Mouse (Mus musculus) granulocyte monocyte progenitor cell, adult 5-6 weeks (primary cell): Measurements from ENCODE around the gene Arhgap44. TPM values are rescaled to one million over a fixed set of nuclear protein-coding genes. Genes with fewer than 3 reads are reported as not detected.

Experiments used
- total RNA-seq, 2 experiments: library from RNA; stranded (forward) in 1 of 2; stranded (reverse) in 1 of 2; fragments of 200-712, 200-1000 nt in 1 of 2; fragments of >200 nt in 1 of 2; fragmentation: Nextera tagmentation in 1 of 2; gene quantifications; 2 replicates each; pipeline ENCODE4 v1.2.3; 2014 to 2017

The Arhgap44 gene
- total RNA-seq, 2 experiments from 2014 or later, result not detected

Other genes with a start within 250 kb of the Arhgap44 start
- 23.8 and 29.5 TPM in 2 replicates for gene Elac2, start 183.9 kb downstream of the Arhgap44 start, total RNA-seq (2014; fragmentation: Nextera tagmentation)
- gene Elac2, start 183.9 kb downstream of the Arhgap44 start, total RNA-seq (2017), result 33.3 and 38.0 TPM in 2 replicates
- gene 1700086D15Rik, start 3.1 kb downstream of the Arhgap44 start, total RNA-seq (2014; fragmentation: Nextera tagmentation), result not detected in 2 replicates
- gene 1700086D15Rik, start 3.1 kb downstream of the Arhgap44 start, total RNA-seq (2017), result not detected in 2 replicates
- not detected in 2 replicates for gene Myocd, start 107.0 kb upstream of the Arhgap44 start, total RNA-seq (2014; fragmentation: Nextera tagmentation)
- not detected in 2 replicates for gene Myocd, start 107.0 kb upstream of the Arhgap44 start, total RNA-seq (2017)